Mouse (Mus musculus) megakaryocyte, adult 5-6 weeks (primary cell): Measurements from ENCODE around the gene Cbx6. TPM values are rescaled to one million over a fixed set of nuclear protein-coding genes. Genes with fewer than 3 reads are reported as not detected.
A peak's percentile ranks its signal among the peaks of the same experiment; 100 is the strongest.

Experiments used
- ATAC-seq: 2 replicates; pipeline ENCODE4 v1.8.0; 2016; ENCODE audit warnings: mild to moderate bottlenecking, inconsistent platforms; ENCODE audit not compliant: poor library complexity, severe bottlenecking
- total RNA-seq, 2 experiments: library from RNA; stranded (forward) in 1 of 2; stranded (reverse) in 1 of 2; fragments of 153-499, 151-499 nt in 1 of 2; fragments of 221-1000, 200-1000 nt in 1 of 2; gene quantifications; 2 replicates each; pipeline versions ENCODE4 v1.2.3 to v1.2.4; 2015 to 2017

Gene Cbx6
- total RNA-seq (2015) (2.3 and 3.9 TPM in 2 replicates), total RNA-seq (2017) (3.5 and 6.7 TPM in 2 replicates)

GRCm38 (mm10) chr15:79834130-79834880 lies at the start of gene Cbx6, which contains the start of gene Npcd:
Gene Cbx6, minus strand, starts transcription at chr15:79834688.
Gene Npcd, minus strand, starts transcription at chr15:79834237.
- peak; percentile 64 for ATAC-seq

DNA sequence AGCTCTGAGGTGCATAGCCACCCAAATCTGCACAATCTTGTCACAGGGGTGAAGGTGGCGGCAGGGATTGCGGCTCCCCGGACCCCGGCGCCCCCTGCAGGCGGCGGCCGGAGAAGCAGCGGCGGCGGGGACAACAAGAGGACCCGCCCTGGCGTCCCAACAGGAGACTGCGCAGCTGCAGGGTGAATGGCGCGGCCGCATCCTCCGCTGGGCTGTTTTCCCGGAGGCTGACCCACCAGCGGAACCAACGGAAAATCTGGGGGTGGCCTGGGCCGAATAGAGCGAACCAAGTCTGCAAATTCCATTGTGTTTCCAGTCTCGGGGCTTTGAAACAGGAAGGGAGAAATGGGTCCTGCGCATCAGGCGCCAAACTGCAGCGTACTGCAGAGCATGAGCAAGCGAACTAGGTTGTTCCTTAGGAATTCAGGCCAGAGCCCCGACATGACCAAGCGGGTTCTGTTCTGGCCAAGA lies 48.9 kb upstream of the Cbx6 start:
- ATAC-seq, result peak; percentile 99

DNA sequence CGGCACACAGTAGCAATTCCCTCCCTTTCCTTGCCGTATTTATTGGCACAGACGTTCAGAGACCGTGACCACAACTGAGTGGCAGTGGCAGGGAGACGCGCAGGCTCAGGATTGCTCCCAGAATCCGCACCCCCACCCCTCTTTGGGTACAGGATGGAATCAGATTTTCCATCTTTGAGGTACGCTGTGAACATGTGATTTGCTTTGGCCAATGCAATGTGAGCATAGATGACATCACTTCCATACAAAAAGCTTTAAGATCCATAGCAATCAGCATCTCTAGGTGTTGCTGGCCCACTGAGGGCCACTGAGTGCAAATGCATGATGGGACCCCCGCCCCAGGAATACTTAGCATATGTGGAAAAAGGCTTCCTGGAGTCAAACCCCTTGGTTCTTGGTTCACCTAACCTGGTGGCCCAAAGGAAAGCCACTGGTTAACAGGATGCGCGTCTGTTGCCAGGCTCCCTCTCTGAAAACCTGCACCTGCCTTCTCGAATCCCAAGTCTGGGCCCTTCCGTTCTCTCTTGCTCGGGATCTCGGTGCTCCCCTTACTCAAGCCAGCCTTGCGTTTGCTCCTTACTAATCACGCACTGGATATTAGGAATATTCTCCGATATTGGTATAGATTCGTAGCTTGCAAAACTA lies 48.3 kb upstream of the Cbx6 start:
- no peak for ATAC-seq

- no peak for ATAC-seq
These were observed 46.0 kb upstream of the Cbx6 start for GRCm38 (mm10) chr15:79880477-79880876.

DNA sequence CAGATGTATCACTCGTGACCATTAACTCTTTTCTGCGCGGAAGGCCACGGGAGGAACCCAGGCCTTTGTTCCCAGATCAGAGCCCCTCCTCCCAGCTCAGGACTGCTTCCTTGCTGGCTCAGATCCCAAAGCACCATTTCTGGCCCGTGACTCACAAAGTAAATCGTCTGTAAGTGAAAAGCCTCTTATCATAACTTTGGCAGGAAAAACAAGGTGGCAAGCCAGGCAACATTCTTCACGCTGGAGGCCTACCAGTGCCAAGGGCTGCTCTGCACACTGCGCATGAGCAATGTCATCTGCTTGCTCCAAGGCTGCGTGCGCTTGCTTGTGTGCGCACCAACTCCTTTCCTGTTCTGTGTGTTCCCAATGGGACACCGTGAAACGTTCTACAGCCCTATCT lies 44.8 kb upstream of the Cbx6 start:
- ATAC-seq, result no peak

DNA sequence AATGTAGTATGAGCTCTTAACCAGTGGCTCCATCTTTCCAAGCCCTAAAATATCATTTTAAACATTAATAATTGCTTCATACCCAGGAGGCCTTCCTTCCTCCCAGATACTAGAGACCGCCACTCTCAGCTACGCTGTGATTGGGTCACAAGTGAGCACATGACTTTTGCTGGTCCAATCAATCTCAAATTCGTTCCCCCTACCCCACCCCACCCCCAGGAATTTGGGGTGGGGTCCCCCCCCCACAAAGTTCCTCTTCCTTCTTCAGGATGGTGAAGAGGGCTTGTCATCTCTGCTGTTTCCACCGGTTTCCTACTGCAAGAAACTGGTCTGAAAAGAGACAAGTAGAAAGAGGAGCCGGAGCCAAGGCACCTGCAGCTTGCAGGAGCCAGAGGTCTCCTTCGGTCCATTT lies 44.2 kb upstream of the Cbx6 start:
- ATAC-seq, result no peak

GRCm38 (mm10) chr15:79875261-79875995 lies 40.9 kb upstream of the Cbx6 start:
- no peak for ATAC-seq

- no peak for ATAC-seq
These were observed 39.5 kb upstream of the Cbx6 start for GRCm38 (mm10) chr15:79873995-79874394.

DNA sequence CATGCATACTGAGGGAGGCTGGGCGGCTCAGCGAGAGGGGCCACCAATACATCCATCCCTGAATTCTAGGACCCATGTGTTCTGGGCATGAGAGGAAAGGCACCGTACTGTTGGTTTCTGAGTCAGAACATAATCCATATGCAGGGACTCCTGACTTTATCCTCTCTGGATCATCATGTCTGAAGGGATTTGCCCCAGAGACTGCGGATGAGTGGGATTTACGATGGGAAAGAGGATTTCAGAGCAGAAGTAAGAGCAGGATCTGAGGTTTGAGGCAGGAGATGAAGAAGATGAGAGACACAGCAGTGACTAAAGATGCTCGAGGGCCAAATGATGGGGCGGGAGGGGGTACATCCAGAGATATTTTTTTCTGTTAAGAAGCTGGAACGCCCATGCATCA lies 39.1 kb upstream of the Cbx6 start:
- no peak for ATAC-seq

GRCm38 (mm10) chr15:79867260-79868002 lies 32.9 kb upstream of the Cbx6 start:
- no peak for ATAC-seq

- no peak for ATAC-seq
These were observed 25.3 kb upstream of the Cbx6 start for GRCm38 (mm10) chr15:79859821-79860220.

DNA sequence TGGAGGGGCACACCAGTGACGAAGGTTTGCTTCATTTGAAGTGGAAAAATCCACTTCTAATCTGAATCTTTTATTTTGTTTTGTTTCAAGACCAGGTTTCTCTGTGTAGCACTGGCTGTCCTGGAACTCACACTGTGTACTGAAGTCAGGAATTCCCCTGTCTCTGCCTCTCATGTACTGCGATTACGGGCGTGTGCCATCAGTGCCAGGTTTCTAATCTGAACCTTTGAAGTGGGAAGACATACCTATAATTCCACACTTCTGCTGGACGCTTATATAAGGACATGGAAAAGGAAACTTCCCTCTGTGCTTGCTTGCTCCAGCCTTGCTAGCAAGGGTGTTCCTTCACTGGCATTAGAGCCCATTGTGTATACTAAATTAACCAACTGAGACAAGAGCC lies 24.5 kb upstream of the Cbx6 start:
- no peak for ATAC-seq

DNA sequence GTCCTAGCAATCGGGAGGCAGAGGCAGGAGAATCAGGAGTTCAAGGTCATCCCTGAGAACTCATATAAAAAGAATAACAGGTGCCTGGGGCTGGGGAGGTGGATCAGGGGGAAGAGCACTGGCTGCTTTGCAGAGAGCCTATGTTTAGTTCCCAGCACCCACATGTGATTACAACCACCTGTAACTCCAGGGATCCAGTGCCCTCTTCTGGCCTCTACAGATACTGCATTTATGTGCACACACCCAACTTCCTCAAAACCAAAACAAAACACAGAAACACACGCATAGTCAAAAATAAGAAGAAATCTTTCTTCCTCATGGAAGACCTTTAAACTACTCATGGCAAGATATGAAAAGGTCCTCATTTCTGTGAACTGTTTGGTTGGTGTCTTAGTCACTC lies 15.7 kb upstream of the Cbx6 start:
- ATAC-seq, result no peak

DNA sequence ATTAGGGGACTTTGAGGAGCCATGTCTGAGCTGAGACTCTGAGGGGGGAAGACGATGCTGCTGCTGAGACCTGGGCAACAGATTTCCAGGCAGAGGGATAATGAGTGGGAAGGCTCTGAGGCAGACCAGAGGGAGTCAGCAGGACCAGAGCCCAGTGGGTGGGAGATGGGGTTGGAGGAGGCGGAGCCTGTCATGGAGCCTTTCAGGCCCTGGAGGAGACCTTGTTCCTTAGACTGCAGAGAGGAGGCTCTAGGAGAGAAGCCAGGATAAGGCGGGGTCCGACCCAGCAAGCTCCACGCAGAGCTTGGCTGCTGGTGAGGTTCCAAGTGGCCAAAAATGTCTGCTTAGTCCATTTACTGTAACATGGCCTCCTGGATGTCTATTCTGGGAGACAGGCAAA lies 12.6 kb upstream of the Cbx6 start:
- no peak for ATAC-seq

DNA sequence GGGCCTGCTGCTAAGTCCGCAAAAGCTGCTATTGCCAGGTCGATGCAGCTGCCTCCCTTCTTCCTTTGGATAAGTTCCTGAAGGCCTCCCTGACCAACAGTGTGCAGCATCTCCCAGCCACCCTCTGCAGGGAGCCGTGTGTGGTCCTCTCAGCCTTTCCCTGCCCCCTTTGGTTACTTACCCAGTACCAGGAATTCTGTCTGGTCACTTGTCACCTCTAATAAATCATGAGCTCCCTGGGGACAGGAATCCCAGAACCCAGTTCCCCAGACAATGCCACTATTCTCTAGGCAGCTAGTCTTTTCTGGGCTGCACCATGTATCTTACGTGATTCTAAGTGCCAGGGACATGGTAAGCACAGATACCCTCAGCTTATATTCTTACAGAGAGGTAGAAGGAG lies 11.5 kb upstream of the Cbx6 start:
- ATAC-seq, result no peak

DNA sequence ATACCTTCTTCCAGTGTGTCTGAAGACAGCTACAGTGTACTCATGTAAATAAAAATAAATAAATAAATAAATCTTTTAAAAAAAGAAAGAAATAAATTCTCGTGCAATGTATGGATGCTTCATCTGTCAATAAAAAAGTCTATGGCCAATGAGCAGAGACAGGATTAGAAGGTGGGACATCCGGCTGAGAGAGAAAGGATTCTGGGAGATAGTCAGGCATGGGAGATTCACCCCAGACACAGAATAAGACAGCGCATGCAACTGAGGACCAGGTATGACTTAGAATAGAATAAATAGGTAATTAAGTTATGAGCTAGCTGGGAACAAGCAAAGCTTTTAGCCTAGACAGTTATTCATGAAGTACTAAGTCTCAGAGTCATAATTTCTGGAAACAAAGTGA lies 8.5 kb upstream of the Cbx6 start:
- ATAC-seq, result no peak

DNA sequence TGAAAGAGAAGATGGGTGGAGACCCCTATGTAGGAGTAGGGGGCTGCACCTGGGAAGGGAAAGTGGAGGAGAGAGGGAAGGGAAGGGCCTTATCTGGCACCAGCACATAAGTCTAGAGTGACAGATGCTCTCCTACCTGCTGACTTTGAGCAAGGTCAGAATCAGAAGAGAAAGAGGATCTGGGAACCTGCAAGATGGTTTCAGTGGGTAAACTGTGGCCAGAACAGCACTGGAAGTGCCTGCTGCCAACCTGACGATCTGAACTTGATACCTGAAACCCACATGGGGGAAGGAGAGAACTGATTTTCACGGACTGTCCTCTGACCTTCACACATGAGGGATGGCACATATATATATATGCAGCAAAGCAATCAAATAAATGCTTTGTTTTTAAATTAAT lies 5.8 kb upstream of the Cbx6 start:
- ATAC-seq, result no peak

GRCm38 (mm10) chr15:79834881-79835260 lies 383 bp upstream of the Cbx6 start:
- no peak for ATAC-seq

GRCm38 (mm10) chr15:79833251-79834050 lies 1.0 kb downstream of the Cbx6 start:
- ATAC-seq, result no peak
